Mouse (Mus musculus): Measurements from ENCODE around the gene Glce.

Glce gene

GRCm38 (mm10) chr9:62122508-62123215 lies at the start of gene Glce:
Gene Glce, minus strand, starts transcription at chr9:62122655.
- in situ Hi-C loops (cut with MboI; ENCODE audit: unreplicated experiment in 2 of 2), result loop anchor here in 1 of 2 experiments (10.0 kb wide), 1 partner anchor 222 kb away; the partner anchor contains the start of gene Anp32a

GRCm38 (mm10) chr9:62172239-62172638 lies 49.8 kb upstream of the Glce start:
- in situ Hi-C loops (cut with MboI; ENCODE audit: unreplicated experiment in 2 of 2), result no loop called here

GRCm38 (mm10) chr9:62170921-62171320 lies 48.5 kb upstream of the Glce start:
- in situ Hi-C loops (cut with MboI; ENCODE audit: unreplicated experiment in 2 of 2), result no loop called here

- in situ Hi-C loops (cut with MboI; ENCODE audit: unreplicated experiment in 2 of 2), result no loop called here
Observed at GRCm38 (mm10) chr9:62166621-62167020, 44.2 kb upstream of the Glce start.

- in situ Hi-C loops (cut with MboI; ENCODE audit: unreplicated experiment in 2 of 2), result no loop called here
Observed at GRCm38 (mm10) chr9:62166186-62166585, 43.7 kb upstream of the Glce start.

- in situ Hi-C loops (cut with MboI; ENCODE audit: unreplicated experiment in 2 of 2), result no loop called here
Observed at GRCm38 (mm10) chr9:62162889-62163291, 40.4 kb upstream of the Glce start.

- in situ Hi-C loops (cut with MboI; ENCODE audit: unreplicated experiment in 2 of 2), result no loop called here
Observed at GRCm38 (mm10) chr9:62160788-62161187, 38.3 kb upstream of the Glce start.

GRCm38 (mm10) chr9:62158746-62159145 lies 36.3 kb upstream of the Glce start:
- in situ Hi-C loops (cut with MboI; ENCODE audit: unreplicated experiment in 2 of 2), result no loop called here

- in situ Hi-C loops (cut with MboI; ENCODE audit: unreplicated experiment in 2 of 2), result no loop called here
Observed at GRCm38 (mm10) chr9:62155821-62156220, 33.4 kb upstream of the Glce start.

- in situ Hi-C loops (cut with MboI; ENCODE audit: unreplicated experiment in 2 of 2), result no loop called here
Observed at GRCm38 (mm10) chr9:62155400-62155799, 32.9 kb upstream of the Glce start.

- in situ Hi-C loops (cut with MboI; ENCODE audit: unreplicated experiment in 2 of 2), result no loop called here
Observed at GRCm38 (mm10) chr9:62154956-62155355, 32.5 kb upstream of the Glce start.

- in situ Hi-C loops (cut with MboI; ENCODE audit: unreplicated experiment in 2 of 2), result no loop called here
Observed at GRCm38 (mm10) chr9:62154551-62154950, 32.1 kb upstream of the Glce start.

- in situ Hi-C loops (cut with MboI; ENCODE audit: unreplicated experiment in 2 of 2), result no loop called here
Observed at GRCm38 (mm10) chr9:62153263-62153662, 30.8 kb upstream of the Glce start.

GRCm38 (mm10) chr9:62152506-62152905 lies 30.1 kb upstream of the Glce start:
- in situ Hi-C loops (cut with MboI; ENCODE audit: unreplicated experiment in 2 of 2), result no loop called here

- in situ Hi-C loops (cut with MboI; ENCODE audit: unreplicated experiment in 2 of 2), result no loop called here
Observed at GRCm38 (mm10) chr9:62145198-62145597, 22.7 kb upstream of the Glce start.

- in situ Hi-C loops (cut with MboI; ENCODE audit: unreplicated experiment in 2 of 2), result no loop called here
Observed at GRCm38 (mm10) chr9:62143428-62143827, 21.0 kb upstream of the Glce start.

GRCm38 (mm10) chr9:62139027-62139426 lies 16.6 kb upstream of the Glce start:
- in situ Hi-C loops (cut with MboI; ENCODE audit: unreplicated experiment in 2 of 2), result no loop called here

GRCm38 (mm10) chr9:62137259-62137658 lies 14.8 kb upstream of the Glce start:
- in situ Hi-C loops (cut with MboI; ENCODE audit: unreplicated experiment in 2 of 2), result no loop called here

- in situ Hi-C loops (cut with MboI; ENCODE audit: unreplicated experiment in 2 of 2), result no loop called here
Observed at GRCm38 (mm10) chr9:62132005-62132782, 9.7 kb upstream of the Glce start.

GRCm38 (mm10) chr9:62130746-62131145 lies 8.3 kb upstream of the Glce start:
- in situ Hi-C loops (cut with MboI; ENCODE audit: unreplicated experiment in 2 of 2), result no loop called here

- in situ Hi-C loops (cut with MboI; ENCODE audit: unreplicated experiment in 2 of 2), result loop anchor here in 1 of 2 experiments (10.0 kb wide), 1 partner anchor 217 kb away; the partner anchor contains the start of gene Anp32a
Observed at GRCm38 (mm10) chr9:62128056-62128455, 5.6 kb upstream of the Glce start.
